Mouse (Mus musculus): ENCODE results near the gene Vegfb. TPM values are rescaled to one million over a fixed set of nuclear protein-coding genes. Genes with fewer than 3 reads are reported as not detected.

Vegfb gene
- polyA plus RNA-seq, 1 experiment from 2014 or later: 33.1 TPM

DNA sequence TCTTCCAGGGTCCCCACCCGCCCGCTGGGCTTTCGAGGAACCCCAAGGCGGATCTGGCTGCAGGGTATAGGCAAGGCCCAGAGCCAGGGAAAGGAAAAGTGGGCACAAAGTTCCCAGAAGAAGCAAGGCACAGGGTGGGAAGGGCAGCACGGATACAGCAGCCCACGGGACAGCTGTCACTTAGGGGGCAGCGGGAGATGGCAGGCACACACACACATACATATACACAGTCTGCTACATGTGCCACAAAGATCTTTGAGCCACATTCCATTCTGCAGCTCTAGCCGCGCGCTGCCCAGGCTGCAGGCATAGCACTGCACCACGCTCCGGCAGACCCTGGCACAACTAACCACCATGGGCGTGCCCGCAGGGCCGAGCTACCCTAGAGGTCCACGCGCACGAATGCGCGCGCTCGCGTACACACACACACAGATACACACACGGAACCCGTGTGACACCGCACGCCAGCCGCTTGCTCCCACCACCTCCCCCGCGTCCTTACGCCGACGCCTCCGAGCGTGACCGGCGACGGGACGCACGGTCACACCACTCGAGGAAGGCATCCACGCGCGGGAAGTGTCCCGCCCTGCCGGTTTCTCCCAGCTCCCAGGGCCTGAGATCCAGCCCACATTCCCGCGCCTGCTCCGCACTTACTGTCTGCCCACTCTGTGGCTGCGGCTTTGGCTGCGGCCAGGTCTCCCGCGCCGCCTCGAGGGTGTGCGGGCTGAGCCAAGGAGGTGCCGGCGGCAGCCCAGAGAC lies 53.8 kb downstream of the Vegfb start:
- Histone ChIP-seq H3K4me2 (ENCODE audit: low read length) (peak overlapping the region; percentile 68), H3K9ac (replicated peaks; ENCODE audit: low read length) (peak overlapping the region; percentile 45; the same call in 1 of the 2 replicates), H3K9me3 (ENCODE audit: control insufficient read depth, low read length) (no peaks in the 10 kb centered on the region), H3K4me3 (replicated peaks; ENCODE audit: low read depth, low read length) (peak overlapping the region; percentile 39), H3K36me3 (ENCODE audit: control insufficient read depth, insufficient read depth, low read length) (peaks cover 6% of the 10 kb centered on the region; the same call in 1 of the 2 replicates), H3K27me3 (ENCODE audit: control insufficient read depth, insufficient read depth, low read length) (peaks cover 66% of the 10 kb centered on the region), H3K27ac (replicated peaks; ENCODE audit: low read depth, low read length) (no peak overlapping the region), H3K4me1 (ENCODE audit: control insufficient read depth, insufficient read depth, low read length) (peaks cover 8% of the 10 kb centered on the region; the same call in 1 of the 2 replicates)
- peak; percentile 64 for DNase-seq
- 3% methylated on average over 58 of the region's 58 CpGs for WGBS
- ATAC-seq (ENCODE audit: low FRiP score, low TSS enrichment): peak; percentile 53

DNA sequence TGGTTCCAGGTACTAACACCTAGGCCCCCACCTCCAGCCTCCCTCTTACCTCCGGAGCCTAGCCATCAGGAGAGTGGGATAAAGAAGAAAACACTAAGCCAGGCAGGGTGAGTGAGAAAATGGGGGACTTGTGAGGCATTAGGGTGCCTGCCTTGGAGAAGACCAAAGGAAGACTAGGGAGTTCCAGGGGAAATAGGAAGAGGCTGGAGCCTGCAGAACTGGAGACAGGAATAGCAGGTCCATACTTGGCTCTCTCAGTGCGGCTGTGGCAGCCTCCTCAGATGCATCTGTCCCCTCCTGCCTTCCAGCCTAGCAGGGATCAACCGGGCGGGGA lies 54.4 kb downstream of the Vegfb start:
- WGBS: 17% methylated on average over 4 of the region's 4 CpGs
- DNase-seq (no peak), ATAC-seq (ENCODE audit: low FRiP score, low TSS enrichment) (no peak)
- Histone ChIP-seq H3K27ac (replicated peaks; ENCODE audit: low read depth, low read length) (no peak overlapping the region), H3K27me3 (ENCODE audit: control insufficient read depth, insufficient read depth, low read length) (peaks cover 70% of the 10 kb centered on the region), H3K4me1 (ENCODE audit: control insufficient read depth, insufficient read depth, low read length) (peaks cover 8% of the 10 kb centered on the region; the same call in 1 of the 2 replicates), H3K4me3 (replicated peaks; ENCODE audit: low read depth, low read length) (no peak overlapping the region), H3K9ac (replicated peaks; ENCODE audit: low read length) (no peak overlapping the region), H3K36me3 (ENCODE audit: control insufficient read depth, insufficient read depth, low read length) (0 out of 2 replicates have a peak, but pooled peaks cover under 1% of the 10 kb centered on the region), H3K4me2 (ENCODE audit: low read length) (peak overlapping the region; percentile 68; the same call in 1 of the 2 replicates), H3K9me3 (ENCODE audit: control insufficient read depth, low read length) (no peaks in the 10 kb centered on the region)

Other genes with a start within 250 kb of the Vegfb start
- gene Rps6ka4, start 147.0 kb downstream of the Vegfb start, polyA plus RNA-seq (2014; fragmentation: Nextera tagmentation; extraction: Ambion mirVana): 6.0 and 6.8 TPM in 2 replicates
- 0.23 and 0.49 TPM in 2 replicates for gene Ccdc88b, start 129.4 kb downstream of the Vegfb start, polyA plus RNA-seq (2014; fragmentation: Nextera tagmentation; extraction: Ambion mirVana)
- 115 and 140 TPM in 2 replicates for gene Trmt112, start 78.0 kb downstream of the Vegfb start, polyA plus RNA-seq (2014; fragmentation: Nextera tagmentation; extraction: Ambion mirVana)
- 215 and 328 TPM in 2 replicates for gene Prdx5, start 77.5 kb downstream of the Vegfb start, polyA plus RNA-seq (2014; fragmentation: Nextera tagmentation; extraction: Ambion mirVana)
- 6.9 and 13.6 TPM in 2 replicates for gene Esrra, start 65.8 kb downstream of the Vegfb start, polyA plus RNA-seq (2014; fragmentation: Nextera tagmentation; extraction: Ambion mirVana)
- 0.53 and 0.78 TPM in 2 replicates for gene Catsperz, start 62.3 kb downstream of the Vegfb start, polyA plus RNA-seq (2014; fragmentation: Nextera tagmentation; extraction: Ambion mirVana)
- 1.9 and 3.4 TPM in 2 replicates for gene Kcnk4, start 53.1 kb downstream of the Vegfb start, polyA plus RNA-seq (2014; fragmentation: Nextera tagmentation; extraction: Ambion mirVana)
- 77.1 and 79.3 TPM in 2 replicates for gene Bad, start 45.8 kb downstream of the Vegfb start, polyA plus RNA-seq (2014; fragmentation: Nextera tagmentation; extraction: Ambion mirVana)
- 56.0 and 60.4 TPM in 2 replicates for gene Gpr137, start 45.2 kb downstream of the Vegfb start, polyA plus RNA-seq (2014; fragmentation: Nextera tagmentation; extraction: Ambion mirVana)
- 198 and 257 TPM in 2 replicates for gene Ppp1r14b, start 12.7 kb downstream of the Vegfb start, polyA plus RNA-seq (2014; fragmentation: Nextera tagmentation; extraction: Ambion mirVana)
- gene Plcb3, start 11.2 kb downstream of the Vegfb start, polyA plus RNA-seq (2014; fragmentation: Nextera tagmentation; extraction: Ambion mirVana): 6.3 and 8.8 TPM in 2 replicates
- 73.8 and 86.9 TPM in 2 replicates for gene Fkbp2, start 7.2 kb downstream of the Vegfb start, polyA plus RNA-seq (2014; fragmentation: Nextera tagmentation; extraction: Ambion mirVana)
- 23.1 and 26.7 TPM in 2 replicates for gene Dnajc4, start 4.9 kb upstream of the Vegfb start, polyA plus RNA-seq (2014; fragmentation: Nextera tagmentation; extraction: Ambion mirVana)
- 19.4 and 20.2 TPM in 2 replicates for gene Nudt22, start 8.5 kb upstream of the Vegfb start, polyA plus RNA-seq (2014; fragmentation: Nextera tagmentation; extraction: Ambion mirVana)
- 18.6 and 20.0 TPM in 2 replicates for gene Trpt1, start 8.5 kb upstream of the Vegfb start, polyA plus RNA-seq (2014; fragmentation: Nextera tagmentation; extraction: Ambion mirVana)
- gene Fermt3, start 31.8 kb upstream of the Vegfb start, polyA plus RNA-seq (2014; fragmentation: Nextera tagmentation; extraction: Ambion mirVana): 1.7 and 3.0 TPM in 2 replicates
- gene Stip1, start 52.3 kb upstream of the Vegfb start, polyA plus RNA-seq (2014; fragmentation: Nextera tagmentation; extraction: Ambion mirVana): 180 and 217 TPM in 2 replicates
- gene Macrod1, start 69.2 kb upstream of the Vegfb start, polyA plus RNA-seq (2014; fragmentation: Nextera tagmentation; extraction: Ambion mirVana): 3.4 and 3.9 TPM in 2 replicates
- 7.0 and 10.2 TPM in 2 replicates for gene Flrt1, start 118.1 kb upstream of the Vegfb start, polyA plus RNA-seq (2014; fragmentation: Nextera tagmentation; extraction: Ambion mirVana)
- 244 and 263 TPM in 2 replicates for gene Otub1, start 218.7 kb upstream of the Vegfb start, polyA plus RNA-seq (2014; fragmentation: Nextera tagmentation; extraction: Ambion mirVana)
- 921 and 1,195 TPM in 2 replicates for gene Cox8a, start 230.0 kb upstream of the Vegfb start, polyA plus RNA-seq (2014; fragmentation: Nextera tagmentation; extraction: Ambion mirVana)

All from midbrain, embryonic 14.5 days (tissue).